9 mouse cellular contexts compared by ENCODE assay signal in genomic region chr7:137322926-137323325, GRCm38 (mm10). TPM values are rescaled to one million over a fixed set of nuclear protein-coding genes. Genes with fewer than 3 reads are reported as not detected.
DNase-seq lines count a peak whose midpoint lies in the region; ATAC-seq and TF ChIP-seq lines count a peak whose summit lies in the region.
"Had no signal": no experiment of that assay in that cellular context is flagged by ENCODE, and none has a peak within 500 bp of the region (broad histone marks: within the 10 kb centered on the region; RNA-seq: fewer than 3 reads in every experiment).

No protein-coding gene starts in this region.

- no peak for TF ChIP-seq CTCF in ES-Bruce4 (IDR thresholded peaks at IDR 0.05; ENCODE audit: low read depth, low read length)
- TF ChIP-seq CTCF in forebrain, postnatal 0 days (IDR thresholded peaks at IDR 0.05; ENCODE audit: low read depth) = no peak

- no peak for TF ChIP-seq POLR2A in ES-Bruce4 (IDR thresholded peaks at IDR 0.05; ENCODE audit: insufficient read depth, low read length)

- no peak for ATAC-seq in forebrain, postnatal 0 days
- ATAC-seq in liver, embryonic 15.5 days (ENCODE audit: insufficient read depth) = no peak
- ATAC-seq in activated CD4-positive, CD25-positive, alpha-beta regulatory T cell, adult 4 months = no peak

- H3K27ac ChIP-seq in heart, embryonic 10.5 days = peak overlapping the region; percentile 29; the same call in 1 of the 2 replicates
- H3K27ac ChIP-seq in ES-Bruce4 (ENCODE audit: insufficient read depth, low read length) = no peak overlapping the region
- no peak overlapping the region for H3K27ac ChIP-seq in forebrain, postnatal 0 days (ENCODE audit: low read depth, low read length)
- no peak overlapping the region for H3K27ac ChIP-seq in liver, embryonic 15.5 days (replicated peaks)

- no peaks in the 10 kb centered on the region for H3K9me3 ChIP-seq in heart, embryonic 10.5 days
- H3K9me3 ChIP-seq in ES-Bruce4 (replicated peaks; ENCODE audit: control insufficient read depth, insufficient read depth, low read length, poor library complexity, severe bottlenecking) = no peaks in the 10 kb centered on the region
- no peaks in the 10 kb centered on the region for H3K9me3 ChIP-seq in forebrain, postnatal 0 days (ENCODE audit: low read length)
- no peaks in the 10 kb centered on the region for H3K9me3 ChIP-seq in liver, embryonic 15.5 days (replicated peaks)

- H3K4me1 ChIP-seq in heart, embryonic 10.5 days = peaks cover 35% of the 10 kb centered on the region
- no peaks in the 10 kb centered on the region for H3K4me1 ChIP-seq in ES-Bruce4 (ENCODE audit: control insufficient read depth, insufficient read depth, low read length)
- H3K4me1 ChIP-seq in forebrain, postnatal 0 days (ENCODE audit: insufficient read depth) = no peaks in the 10 kb centered on the region
- peaks cover 7% of the 10 kb centered on the region; the same call in 1 of the 2 replicates for H3K4me1 ChIP-seq in liver, embryonic 15.5 days (replicated peaks)

- WGBS in heart, embryonic 10.5 days = 2% methylated on average over 13 of the region's 21 CpGs
- WGBS in forebrain, postnatal 0 days = under 1% methylated on average over 21 of the region's 21 CpGs
- WGBS in liver, embryonic 15.5 days (ENCODE audit: insufficient replicate concordance) = 3% methylated on average over 21 of the region's 21 CpGs

- TF ChIP-seq EP300 in ES-Bruce4 (IDR thresholded peaks at IDR 0.05; ENCODE audit: insufficient read depth, low read depth, low read length) = no peak

- peaks cover 96% of the 10 kb centered on the region for H3K27me3 ChIP-seq in heart, embryonic 10.5 days (ENCODE audit: insufficient read depth, poor library complexity, severe bottlenecking)
- peaks cover 32% of the 10 kb centered on the region for H3K27me3 ChIP-seq in ES-Bruce4 (ENCODE audit: control insufficient read depth, insufficient read depth, low read length, poor library complexity, severe bottlenecking)
- peaks cover 80% of the 10 kb centered on the region for H3K27me3 ChIP-seq in forebrain, postnatal 0 days (ENCODE audit: insufficient read depth, low read length)
- peaks cover 92% of the 10 kb centered on the region for H3K27me3 ChIP-seq in liver, embryonic 15.5 days

- no peaks in the 10 kb centered on the region for H3K36me3 ChIP-seq in heart, embryonic 10.5 days
- H3K36me3 ChIP-seq in ES-Bruce4 (ENCODE audit: control insufficient read depth, insufficient read depth, low read length, poor library complexity, severe bottlenecking) = no peaks in the 10 kb centered on the region
- no peaks in the 10 kb centered on the region for H3K36me3 ChIP-seq in forebrain, postnatal 0 days (ENCODE audit: insufficient read depth)
- H3K36me3 ChIP-seq in liver, embryonic 15.5 days (replicated peaks) = no peaks in the 10 kb centered on the region

- H3K4me3 ChIP-seq in heart, embryonic 10.5 days = peak overlapping the region; percentile 61
- peak overlapping the region; percentile 3; the same call in 1 of the 2 replicates for H3K4me3 ChIP-seq in ES-Bruce4 (ENCODE audit: low read depth, low read length)
- H3K4me3 ChIP-seq in forebrain, postnatal 0 days (ENCODE audit: low read depth, low read length) = peak overlapping the region; percentile 27
- no peak overlapping the region for H3K4me3 ChIP-seq in liver, embryonic 15.5 days (replicated peaks)

- no peak for DNase-seq in heart, embryonic 10.5 days (ENCODE audit: low spot score)
- DNase-seq in heart, adult 18-20 months = no peak
- DNase-seq in forebrain, postnatal 0 days = no peak
- DNase-seq in left cerebral cortex, adult 8-10 months (ENCODE audit: low spot score in 2 of 2) = no peak
- DNase-seq in kidney, adult 18-20 months = no peak
- DNase-seq: B cell, adult 2 months had no signal

- peak overlapping the region; percentile 45 for H3K4me2 ChIP-seq in forebrain, postnatal 0 days (ENCODE audit: low read depth)
- peak overlapping the region; percentile 5; the same call in 1 of the 2 replicates for H3K4me2 ChIP-seq in liver, embryonic 15.5 days

- H3K9ac ChIP-seq in ES-Bruce4 (ENCODE audit: low read depth, poor library complexity, severe bottlenecking) = peak overlapping the region; percentile 54
- no peak overlapping the region for H3K9ac ChIP-seq in forebrain, postnatal 0 days
- no peak overlapping the region for H3K9ac ChIP-seq in liver, embryonic 15.5 days

RNA-seq across cellular contexts. Expression of gene Ebf3, which starts 8.7 kb away (rescaled TPM):
- 1.3 and 3.5 TPM in 2 replicates for polyA plus RNA-seq in heart, embryonic 10.5 days (2016; fragmentation: Nextera tagmentation; extraction: Ambion mirVana)
- 1 to 10 TPM; 4.7 to 5.5 TPM for total RNA-seq in heart, adult 18-20 months (2021)
- polyA plus RNA-seq in ES-Bruce4 (2011; ENCODE audit: insufficient read depth, insufficient read length, low read depth, missing spikeins) = 0.26 TPM in 1 of 2 replicates, not detected in the other
- 5.8 and 14.0 TPM in 2 replicates for total RNA-seq in forebrain, postnatal 0 days (2014; rRNA removed)
- 0.39 and 0.67 TPM in 2 replicates for polyA plus RNA-seq in forebrain, postnatal 0 days (2015; fragmentation: Nextera tagmentation; extraction: Ambion mirVana)
- polyA plus RNA-seq in liver, embryonic 15.5 days (2015; fragmentation: Nextera tagmentation; extraction: Ambion mirVana) = 0.02 and 0.05 TPM in 2 replicates
- total RNA-seq in left cerebral cortex, adult 8-10 months (2022) = 1 to 10 TPM in 2 of 4 experiments, under 1 TPM in 2; 0.64 to 2.6 (median 1.1) TPM
- not detected for polyA plus RNA-seq in activated CD4-positive, CD25-positive, alpha-beta regulatory T cell, adult 4 months (2017; shearing (Covaris generic))
